Mouse (Mus musculus) retina, postnatal 7 days (tissue): Measurements from ENCODE around the gene Rnase2b.
"Not testable (repeated sequence)": the region's sequence is repeated elsewhere in the genome, so short reads cannot be mapped to it uniquely, and the experiment has no call there.

ENCODE experiments used
- DNase-seq: peaks from one replicate; pipeline ENCODE4 v3.0.0-alpha.2; 2012; ENCODE audit warnings: low read depth, low spot score

The Rnase2b gene

DNA sequence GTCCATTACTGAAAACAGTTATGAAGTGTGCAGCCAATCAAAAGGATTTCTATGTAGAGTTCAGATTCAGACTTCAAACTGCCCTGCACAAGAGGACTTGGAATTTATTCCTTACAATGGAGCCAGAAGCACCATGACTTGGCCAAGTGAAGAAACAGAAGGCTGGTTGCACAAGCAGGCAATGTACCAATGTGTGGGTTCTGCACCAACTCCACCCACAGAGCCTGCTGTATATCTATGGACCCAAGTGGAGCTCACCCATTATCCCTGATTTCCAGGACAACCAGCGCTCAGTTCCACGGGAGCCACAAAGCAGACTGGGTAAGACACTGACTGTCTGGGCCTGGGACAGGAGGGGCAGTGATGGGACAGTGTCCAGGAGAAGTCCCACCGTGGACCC lies at the start of gene Rnase2b:
Rnase2b (plus strand) TSS at position 285 of the 400 bp plus-strand sequence.
- DNase-seq, result not testable (repeated sequence)

DNA sequence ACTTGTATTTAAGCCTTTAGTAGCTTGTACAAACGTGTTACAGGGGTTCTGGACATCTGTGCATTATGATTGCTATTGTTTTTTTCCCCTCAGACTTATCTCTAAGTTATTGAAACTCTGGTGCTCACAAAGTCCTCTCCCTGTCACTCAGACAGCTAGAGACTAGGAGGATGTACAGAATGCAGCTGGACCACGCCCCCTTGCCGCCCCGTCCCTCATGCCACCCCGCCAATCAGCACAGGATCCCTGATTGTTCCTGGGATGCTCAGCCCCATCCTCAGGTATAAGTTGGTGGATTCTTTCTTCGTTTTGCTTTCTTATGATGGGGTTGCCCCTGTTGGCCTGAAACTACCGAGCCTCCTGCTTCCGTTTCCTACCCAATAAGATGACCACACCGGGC lies 48.6 kb upstream of the Rnase2b start:
- no peak for DNase-seq

DNA sequence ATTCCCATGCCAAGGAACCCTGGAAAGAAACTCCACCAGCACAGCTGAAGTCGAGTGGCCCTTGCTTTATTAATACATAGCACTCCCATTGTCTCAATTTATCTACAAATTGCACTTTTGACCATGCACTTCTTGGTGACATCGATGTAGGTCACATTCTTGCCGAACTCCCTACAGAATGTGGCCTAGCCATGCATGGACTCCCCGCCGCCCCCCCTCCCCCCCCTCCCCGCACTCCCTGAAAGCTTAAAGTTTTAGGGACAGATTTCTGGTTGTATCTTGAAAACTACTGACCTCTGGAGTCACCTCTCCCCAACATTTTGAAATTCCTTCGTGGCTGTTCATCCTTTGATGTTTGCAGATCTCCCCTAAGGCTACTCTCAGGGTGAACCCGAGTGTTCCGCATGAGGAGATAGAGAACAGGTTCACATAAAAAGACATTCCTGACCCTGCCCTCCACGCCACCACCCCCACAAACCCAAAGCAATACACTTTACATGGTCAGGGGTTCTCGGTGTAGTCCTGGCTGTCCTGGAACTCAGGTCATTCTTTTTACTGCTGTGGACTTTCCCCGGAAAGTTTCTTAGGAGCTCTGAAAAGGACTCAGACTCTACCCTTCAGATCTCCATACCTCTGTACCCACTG lies 48.0 kb upstream of the Rnase2b start, which contains the start of gene Eddm3b:
Eddm3b (plus strand) TSS at position 511 of the 645 bp plus-strand sequence.
- DNase-seq, result no peak

DNA sequence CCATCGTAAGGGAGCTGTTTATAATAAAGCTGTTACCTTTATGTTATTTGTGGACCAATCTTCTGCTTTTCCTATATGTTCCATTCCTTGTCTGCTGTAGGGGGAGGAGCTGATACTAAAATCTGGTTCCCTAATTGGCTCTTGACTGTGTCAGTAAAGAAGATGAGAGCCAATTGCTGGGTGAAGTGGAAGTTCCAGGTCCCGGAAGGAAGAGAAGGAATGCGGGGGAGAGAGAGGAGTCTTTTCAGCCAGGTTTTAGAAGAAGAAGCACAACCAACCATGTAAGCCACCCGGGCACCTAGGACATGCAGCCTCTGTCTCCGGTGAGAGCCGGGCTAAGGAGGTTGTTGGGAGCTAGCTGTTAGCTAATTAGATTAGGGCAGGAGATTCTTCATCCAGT lies 36.4 kb upstream of the Rnase2b start:
- no peak for DNase-seq

DNA sequence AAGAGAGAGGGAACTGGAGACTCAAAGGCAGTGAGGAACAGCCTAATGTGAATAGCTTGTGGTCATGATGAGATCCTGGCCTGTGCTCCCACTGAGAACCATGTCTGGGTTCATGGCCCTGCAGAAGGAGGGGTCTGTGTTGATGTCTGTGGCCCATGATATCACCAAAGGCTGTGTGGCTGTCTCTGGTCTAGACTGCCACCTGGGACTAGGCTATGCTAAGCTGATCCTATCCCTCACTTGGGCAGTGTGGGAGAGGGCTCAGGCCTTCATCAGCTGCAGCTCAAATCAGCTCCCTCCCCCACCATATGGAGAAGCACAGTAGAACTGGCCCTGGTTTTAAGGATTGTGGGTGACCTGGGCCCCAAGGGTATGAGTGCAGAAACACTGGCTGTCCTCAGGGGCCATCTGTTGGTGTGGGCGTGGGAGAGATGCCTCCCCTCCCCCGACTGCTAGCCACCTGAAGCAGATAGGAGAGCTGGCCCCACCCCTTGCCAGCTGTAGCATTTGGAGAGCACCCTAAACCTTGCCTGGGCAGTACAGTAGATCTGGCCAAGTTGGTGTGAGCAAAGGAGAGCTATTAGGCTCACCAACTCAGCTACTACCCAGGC lies 34.3 kb upstream of the Rnase2b start:
- DNase-seq, result no peak

DNA sequence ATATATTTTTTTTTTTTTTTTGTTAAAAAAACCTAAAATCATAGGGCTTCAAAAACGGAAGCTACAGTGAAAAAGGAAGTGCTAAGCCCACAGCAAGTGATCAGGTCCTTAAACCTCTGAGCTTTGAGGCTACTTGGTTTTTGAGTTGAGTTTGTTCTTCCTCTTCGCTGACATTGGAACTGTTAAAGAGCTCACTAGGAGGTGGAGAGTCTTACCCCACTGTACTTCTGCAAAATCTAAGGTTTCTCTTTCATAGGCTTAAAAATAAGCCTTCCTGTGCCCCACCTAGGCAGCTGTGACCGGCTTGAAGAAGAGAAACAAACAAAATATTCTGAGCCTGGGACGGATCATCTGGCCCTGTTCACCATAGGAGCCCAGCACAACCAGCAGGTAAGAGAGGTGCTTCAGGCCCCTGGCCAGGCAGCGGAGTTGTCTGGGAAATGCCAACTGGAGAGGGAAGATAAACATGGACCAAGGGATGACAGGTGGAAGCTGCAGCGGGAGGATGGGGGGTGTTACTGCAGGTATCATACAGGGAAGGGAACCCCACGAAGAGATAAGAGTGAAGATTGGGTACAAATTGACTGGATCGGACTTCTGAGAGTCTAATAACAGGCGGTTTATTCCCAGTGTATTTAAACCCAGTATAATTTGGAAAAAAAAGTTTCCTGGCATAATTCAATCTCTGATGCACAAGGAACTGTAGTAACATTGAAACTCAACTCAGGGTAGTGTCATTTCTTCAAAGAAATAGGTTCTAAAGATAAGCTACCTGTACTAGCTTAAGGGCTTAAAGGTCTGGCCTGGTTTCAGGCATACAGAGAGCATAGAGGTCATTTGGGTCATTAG lies 33.1 kb upstream of the Rnase2b start:
- DNase-seq, result no peak

DNA sequence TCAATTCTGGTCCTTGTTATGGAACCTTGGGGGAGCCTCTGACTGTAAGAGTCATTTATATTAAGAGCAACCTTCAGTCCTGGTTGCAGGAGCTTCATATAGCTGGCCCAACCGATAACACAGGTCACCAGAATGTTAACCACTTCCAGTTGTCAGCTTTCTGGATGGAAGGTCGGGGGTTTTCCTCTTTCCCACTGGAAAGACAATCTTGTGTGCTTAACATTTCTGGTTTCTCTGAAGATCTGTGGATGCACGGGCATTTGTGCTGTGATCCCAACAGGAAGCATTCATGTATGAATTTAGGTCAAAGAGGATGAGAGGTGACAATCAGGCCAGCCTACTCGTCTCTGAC lies 32.5 kb upstream of the Rnase2b start:
- DNase-seq, result no peak

DNA sequence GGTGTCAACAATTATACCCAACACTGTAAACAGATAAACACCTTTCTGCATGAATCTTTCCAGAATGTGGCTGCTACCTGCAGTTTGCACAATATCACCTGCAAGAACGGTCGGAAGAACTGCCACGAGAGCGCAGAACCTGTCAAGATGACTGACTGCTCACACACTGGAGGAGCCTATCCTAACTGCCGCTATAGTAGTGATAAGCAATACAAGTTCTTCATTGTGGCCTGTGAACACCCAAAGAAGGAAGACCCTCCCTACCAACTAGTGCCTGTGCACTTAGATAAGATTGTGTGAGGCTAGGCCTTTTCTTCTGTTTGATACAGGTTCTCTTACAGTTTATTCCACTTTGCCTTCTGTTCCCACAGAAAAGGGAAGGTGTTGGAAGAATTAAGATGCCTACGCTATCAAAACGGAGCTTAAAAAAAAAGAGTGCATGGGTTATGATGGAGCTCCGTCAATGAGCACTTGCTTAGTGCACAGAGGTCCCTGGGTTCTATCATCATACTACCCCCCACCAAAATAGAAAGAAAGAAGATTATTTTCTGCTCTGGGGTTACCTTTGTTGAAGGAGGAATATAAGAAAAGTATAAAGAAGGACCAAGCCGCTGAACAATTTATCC lies 31.6 kb upstream of the Rnase2b start:
- DNase-seq, result no peak

DNA sequence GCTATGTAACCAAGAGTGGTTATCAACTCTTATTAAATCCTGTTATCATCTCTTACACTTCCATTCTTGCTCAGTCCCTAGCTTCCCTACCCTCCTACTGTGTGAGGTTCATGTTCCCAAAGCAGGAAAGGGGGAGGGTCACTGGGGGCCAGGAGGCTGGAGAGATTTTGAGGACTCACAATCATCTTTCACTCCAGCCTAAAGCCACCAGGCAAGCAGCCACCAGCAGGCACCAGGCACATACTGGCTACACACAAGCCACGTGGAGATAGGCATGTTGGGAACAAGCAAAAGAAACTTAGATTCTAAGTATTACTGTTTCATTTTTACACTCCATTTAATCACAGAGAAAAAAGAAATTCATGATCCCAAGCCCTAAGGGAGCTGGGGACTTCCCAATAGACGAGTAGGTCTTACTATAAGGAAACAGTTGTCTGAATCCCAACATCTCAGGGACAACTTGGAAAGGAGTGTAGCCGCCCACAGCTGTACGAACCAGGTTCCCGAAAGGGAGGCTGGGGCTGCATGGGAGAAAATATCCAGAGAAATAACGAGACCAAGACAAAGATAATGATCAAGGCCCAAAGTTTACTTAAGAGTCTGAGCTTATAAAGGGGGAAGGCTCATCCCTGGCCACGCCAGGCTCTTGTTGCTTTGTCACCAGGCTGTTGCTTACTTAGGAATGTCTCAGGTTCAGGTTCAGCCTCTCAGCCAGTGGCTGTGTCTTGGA lies 30.8 kb upstream of the Rnase2b start:
- no peak for DNase-seq

DNA sequence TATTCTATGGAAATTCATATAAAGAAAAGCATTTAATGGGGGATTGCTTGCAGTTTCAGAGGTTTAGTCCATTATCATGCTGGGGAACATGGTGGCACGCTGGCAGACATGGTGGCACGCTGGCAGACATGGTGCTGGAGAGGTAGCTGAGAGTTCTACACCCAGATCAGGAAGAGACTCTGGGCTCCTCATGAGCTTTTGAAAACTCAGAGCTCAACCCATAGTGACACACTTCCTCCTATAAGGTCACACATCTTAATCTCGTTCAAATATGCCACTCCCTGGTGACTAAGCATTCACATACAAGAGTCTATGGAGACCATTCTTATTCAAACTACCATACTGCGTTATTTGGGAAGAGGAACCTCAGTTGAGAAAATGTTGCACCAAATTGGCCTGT lies 29.7 kb upstream of the Rnase2b start:
- DNase-seq, result no peak

DNA sequence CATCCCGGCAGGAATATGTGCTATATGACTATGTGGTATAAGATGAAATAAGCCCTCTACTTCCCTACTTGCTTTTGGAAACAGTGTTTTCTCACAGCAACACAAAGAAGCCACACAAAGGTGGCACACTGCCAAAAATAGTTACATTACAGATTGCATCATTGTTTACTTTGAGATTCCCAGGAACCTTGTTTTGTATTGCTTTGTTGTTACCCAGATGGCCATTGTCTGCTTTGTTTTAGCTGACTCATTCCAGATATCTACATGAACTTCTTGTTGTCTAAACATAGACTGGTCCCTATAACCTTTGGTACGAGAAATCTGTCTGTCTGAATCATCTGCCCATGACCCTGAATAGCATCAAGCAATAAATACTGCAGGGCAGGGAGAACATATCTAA lies 21.7 kb upstream of the Rnase2b start:
- no peak for DNase-seq

DNA sequence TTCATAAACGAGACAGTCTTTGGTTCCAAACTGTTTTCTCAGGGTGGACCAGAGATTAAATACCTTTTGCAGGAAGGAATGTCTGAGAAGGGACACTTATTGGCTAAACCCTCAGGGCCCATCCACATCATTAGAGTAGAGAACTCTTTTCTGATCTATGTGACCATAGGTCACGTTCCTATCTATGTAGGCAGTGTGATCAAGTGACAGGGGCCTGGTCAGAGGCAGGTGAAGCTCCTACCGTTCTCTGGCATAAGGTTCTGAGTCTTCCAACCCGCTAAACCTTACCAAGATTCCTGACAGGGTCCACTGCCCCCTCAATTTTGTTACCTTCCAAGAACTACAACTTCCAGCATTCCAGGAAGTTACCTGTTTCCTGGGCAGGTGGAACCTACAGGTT lies 19.9 kb upstream of the Rnase2b start:
- DNase-seq, result no peak

DNA sequence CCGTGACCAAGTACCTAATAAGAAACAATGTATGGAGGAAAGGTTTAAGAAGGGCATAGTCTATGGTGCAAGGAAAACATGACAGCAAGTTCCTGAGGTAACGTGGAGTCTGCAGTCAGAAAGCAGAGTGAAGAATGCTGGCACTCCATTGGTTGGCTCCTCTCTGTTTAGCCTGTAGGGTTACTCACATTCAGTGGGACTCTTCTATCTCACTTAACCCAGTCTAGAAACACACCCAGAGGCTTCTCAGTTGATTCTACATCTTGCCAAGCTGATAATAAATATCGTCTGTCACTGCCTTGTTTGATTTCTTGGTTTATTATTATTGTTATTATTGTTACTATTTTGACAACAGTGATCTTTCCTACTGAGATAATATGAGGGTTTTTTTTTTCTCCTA lies 19.5 kb upstream of the Rnase2b start:
- no peak for DNase-seq

DNA sequence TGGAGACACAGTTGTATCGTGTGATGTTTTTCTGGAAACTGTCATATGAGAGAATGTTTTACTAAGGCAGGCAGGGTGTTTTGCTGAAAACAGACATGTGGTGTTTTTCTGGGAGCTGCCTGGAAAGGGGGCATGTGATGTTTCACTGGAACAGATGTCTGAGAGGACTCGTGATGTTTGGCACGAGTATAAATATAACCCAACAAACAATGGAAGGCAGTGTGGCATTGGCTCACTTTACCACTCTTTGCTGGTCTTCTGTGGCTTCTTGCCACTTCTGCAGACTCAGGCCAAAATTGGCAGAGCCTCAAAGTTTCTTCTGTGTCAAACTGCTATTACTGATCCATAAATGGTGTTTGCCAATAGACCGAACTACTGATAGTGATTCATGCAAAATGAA lies 18.8 kb upstream of the Rnase2b start:
- no peak for DNase-seq

DNA sequence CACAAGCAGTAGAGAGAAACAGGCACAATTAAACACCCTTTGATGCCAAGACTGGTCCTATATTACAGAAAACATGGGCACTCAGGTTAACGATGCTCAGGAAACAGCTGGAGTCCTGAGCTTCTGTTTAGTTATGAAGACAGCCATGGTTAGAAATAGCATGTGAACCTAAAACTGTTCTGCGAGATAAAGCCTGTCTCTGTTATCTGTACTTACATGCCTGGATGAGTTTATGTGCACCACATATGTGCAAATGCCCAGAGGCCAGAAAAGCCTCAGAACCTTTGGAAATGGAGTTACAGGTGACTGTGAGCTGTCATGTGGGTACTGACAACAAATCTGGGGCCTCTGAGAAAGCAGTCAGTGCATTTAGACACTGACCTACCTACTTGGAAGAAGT lies 18.1 kb upstream of the Rnase2b start:
- DNase-seq, result no peak

DNA sequence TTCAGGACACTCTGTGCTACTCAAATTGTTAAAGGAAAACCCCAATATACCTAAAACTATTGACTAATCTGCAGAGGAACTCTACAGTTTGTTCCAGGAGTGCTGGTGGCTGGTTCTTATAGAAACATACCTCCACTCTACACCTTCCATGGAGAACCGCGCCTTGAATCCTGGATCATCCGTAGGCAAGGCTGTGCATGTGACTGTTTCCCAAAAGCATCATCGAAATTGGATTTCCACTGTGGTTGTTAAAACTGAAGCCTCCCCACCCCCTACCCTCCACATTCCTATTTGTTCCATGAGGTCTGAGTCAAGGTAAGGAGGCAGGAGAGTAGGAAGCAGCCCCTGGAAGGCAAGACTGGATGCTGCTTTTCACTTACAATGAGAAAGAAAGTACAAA lies 17.6 kb upstream of the Rnase2b start:
- DNase-seq, result no peak

DNA sequence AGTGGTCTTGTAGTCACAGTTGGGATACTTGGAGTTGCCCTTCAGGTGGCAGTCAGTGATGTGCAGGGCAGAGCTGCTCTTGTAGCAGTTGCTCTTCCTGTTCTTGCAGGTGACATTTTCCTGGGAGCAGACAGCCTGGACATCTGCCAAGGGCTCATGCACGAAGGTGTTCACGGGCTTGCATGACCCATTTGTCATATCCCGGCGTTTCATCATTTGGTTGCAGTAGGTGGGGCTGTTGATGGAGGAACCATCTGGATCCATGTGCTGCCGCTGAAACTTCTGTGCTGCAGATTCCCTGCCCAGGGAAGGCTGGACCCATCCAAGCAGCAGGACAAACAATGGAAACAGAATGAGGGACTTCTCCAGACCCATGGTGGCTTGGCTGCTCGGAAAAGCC lies 16.5 kb upstream of the Rnase2b start:
- DNase-seq, result no peak

DNA sequence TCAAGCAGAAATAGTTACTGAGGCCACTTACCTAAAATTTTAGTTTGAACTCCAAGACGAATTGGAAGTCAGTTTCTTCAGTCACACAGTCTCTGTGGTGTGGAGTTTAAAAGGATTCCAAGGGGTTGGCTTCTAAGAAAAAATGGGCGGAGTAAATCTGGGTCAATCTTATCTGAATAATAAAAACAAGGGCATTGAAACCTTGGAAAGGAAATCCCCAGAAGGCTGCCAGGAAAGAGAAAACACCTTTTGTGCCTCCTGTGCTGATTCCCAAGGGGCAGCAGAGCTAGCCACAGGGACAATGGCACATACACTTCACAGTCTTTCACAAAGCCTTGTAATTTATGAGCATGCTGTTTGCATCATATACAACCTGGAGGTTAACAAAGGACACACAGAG lies 15.4 kb upstream of the Rnase2b start, which contains the start of gene Rnase1:
Rnase1 (minus strand) TSS at position 101 of the 400 bp plus-strand sequence.
- no peak for DNase-seq

DNA sequence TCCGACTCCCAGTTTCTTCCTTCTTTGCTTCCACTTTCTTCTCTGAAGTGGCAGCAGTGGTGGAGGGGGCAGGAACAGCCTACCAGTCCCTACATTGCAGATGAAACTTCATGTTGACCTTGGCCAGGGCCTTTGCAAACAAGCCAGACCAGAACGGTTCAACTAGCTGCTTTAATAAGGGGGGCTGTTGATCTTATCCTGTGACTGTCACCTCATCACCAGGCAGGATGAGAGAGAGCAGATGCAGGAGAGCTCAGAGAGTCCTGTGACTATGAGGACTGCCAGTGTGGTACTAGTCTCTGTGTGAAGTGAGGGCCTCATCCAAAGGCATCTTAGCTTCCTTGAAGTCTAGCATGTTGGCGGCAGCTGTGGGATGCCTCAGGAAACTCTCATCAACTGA lies 14.1 kb upstream of the Rnase2b start:
- no peak for DNase-seq

DNA sequence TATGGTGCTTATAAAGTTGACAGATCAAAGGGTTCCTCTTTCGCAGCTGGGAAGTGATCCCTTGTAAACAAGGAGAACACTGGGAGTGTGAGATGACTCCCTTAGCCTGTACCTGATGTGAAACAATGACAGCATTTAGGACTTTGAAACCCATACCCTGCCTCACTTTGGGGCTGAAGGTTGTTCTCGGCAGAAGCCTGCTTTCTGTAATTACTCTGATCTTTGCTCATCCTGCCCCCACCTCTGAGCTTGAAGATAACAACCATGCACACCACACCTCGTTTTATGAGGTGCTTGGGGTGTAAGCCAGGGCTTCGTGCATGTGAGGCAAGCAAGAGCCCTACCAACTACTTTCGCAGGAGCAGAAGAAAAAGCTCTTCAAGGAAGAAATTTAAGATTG lies 12.9 kb upstream of the Rnase2b start:
- DNase-seq, result no peak

DNA sequence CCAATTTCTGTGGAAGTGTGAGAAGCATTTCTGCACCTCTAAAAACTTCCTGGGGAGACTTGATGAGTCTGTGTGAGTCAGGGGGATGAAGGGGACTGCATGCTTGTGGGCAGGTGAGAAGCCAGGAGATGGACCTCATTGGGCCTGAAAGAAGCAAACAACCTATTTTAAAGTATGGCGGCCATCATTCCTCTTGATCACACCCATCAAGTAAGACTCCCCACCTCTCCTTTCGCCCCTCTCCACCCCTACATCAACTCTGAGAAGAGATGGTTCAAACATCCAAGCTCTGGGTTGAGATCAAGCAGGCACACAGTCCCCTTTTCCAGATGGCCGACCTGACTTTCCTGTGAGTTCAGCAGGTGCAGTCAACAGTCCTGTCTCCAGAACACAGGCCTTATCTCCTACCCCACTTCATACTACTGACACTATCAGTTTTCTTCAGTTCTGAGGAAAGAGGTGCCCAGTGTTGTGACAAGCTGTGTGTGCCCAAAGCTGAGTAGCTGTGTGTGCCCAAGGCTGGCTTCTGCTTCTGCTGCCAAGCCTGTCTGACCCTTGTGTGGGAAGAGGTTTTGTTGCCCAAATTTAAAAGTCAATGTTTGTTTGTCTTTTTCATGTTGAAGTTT lies 11.7 kb upstream of the Rnase2b start:
- no peak for DNase-seq
